Mouse (Mus musculus) erythroblast, embryonic 14.5 days (primary cell): ENCODE measurements around the gene Taf1d.

Source experiments
- GATA1 ChIP-seq: IDR thresholded peaks from 2 replicates; pipeline ENCODE4 v1.6.1; 2012; ENCODE audit warnings: low read length, inconsistent platforms, mixed read lengths
- TAL1 ChIP-seq: IDR thresholded peaks from 3 replicates; pipeline ENCODE4 v1.6.1; 2012; ENCODE audit warnings: low read length, inconsistent platforms, mixed read lengths

- TF ChIP-seq GATA1: no peak
- no peak for TF ChIP-seq TAL1
Measured at GRCm38 (mm10) chr9:15366260-15366659, 60.2 kb downstream of the Taf1d start.
